Mouse (Mus musculus): ENCODE results near the gene Sec16a.

Gene Sec16a

DNA sequence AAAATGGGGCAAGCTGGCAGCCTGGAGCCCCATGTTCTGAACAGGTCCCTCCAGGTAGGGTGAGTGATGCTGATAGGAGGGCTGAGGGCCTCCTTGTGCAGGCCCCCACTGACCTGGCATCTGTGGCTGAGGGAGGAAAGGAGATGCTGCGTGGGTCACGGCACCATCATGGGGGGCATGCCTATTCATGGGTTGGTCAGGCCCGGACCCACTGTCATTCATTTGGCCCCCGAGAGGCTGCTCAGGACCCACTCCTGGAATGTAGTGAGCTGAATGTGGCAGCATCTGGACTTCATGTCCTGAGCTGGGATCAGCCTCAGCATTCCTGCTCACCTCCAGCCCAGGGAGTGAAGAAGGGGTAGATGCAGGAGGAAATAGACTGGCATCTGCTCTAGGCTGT is 3.8 kb downstream of the Sec16a start:
- no peak for DNase-seq (ENCODE audit: low spot score)

DNA sequence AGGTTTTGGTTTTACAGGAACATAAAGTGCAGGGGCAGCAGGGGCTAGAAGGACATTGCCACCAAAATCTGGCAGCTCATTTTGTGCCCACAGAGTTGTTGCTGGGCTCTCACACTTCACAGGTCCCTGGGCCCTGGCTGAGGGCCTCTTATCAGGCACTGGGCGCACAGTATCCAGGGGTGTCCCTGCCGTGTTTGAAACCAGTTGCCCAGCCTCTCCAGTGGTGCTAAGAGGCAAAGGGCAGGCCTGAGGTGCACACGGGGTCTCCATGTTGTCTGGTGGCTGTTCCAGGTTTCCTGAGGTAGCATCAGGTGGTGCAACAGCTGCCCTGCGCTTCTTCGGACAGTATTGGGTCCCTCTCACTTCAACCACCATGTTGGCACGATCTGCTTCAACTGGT is 5.3 kb downstream of the Sec16a start:
- DNase-seq (ENCODE audit: low spot score), result no peak

GRCm38 (mm10) chr2:26438373-26438772 is 6.6 kb downstream of the Sec16a start:
- no peak for DNase-seq (ENCODE audit: low spot score)

GRCm38 (mm10) chr2:26437221-26437620 is 7.8 kb downstream of the Sec16a start:
- DNase-seq (ENCODE audit: low spot score), result no peak

- no peak for DNase-seq (ENCODE audit: low spot score)
These were observed 10.0 kb downstream of the Sec16a start for GRCm38 (mm10) chr2:26434791-26435572.

- DNase-seq (ENCODE audit: low spot score), result no peak
These were observed 15.2 kb downstream of the Sec16a start for GRCm38 (mm10) chr2:26429851-26430250.

GRCm38 (mm10) chr2:26424541-26424940 is 20.5 kb downstream of the Sec16a start:
- DNase-seq (ENCODE audit: low spot score), result no peak

DNA sequence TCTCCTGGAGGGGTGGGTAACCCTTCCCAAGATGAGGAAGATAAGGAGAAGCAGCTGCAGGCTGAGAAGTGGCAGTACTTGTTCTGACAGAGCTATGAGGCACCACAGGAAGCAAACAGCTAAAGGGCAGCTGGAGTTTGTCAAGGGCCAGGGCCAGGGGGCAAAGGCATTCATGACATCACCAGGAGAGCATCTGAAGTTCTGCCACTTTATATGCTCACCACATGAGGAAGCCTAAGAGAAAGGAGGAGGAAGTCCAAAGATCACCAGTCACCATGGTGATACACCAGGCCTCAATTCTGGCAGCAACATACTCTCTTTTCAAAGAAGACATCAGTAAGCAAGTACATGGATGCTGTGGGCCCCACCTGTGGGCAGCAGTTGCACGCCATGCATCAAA is 21.9 kb downstream of the Sec16a start:
- DNase-seq (ENCODE audit: low spot score), result no peak

DNA sequence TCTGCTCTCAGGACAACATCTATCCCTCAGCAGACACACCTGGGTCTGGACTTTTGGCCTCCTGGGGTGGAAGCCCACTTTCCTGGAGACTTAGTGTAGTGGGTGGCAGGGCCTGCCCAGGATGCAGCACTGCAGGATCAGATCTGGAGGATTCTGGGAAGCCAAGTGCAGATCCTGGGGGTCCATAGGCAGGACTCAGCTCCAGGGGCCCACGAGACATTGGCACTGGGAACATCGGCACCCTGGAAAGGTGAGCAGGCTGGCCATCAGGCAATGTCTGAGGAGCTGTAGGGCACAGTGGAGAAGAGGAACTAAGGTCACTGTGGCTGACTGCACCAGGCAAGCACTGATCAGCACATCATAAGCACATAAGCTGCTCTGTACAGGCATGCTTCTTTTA is 23.0 kb downstream of the Sec16a start:
- DNase-seq (ENCODE audit: low spot score), result no peak

GRCm38 (mm10) chr2:26418120-26418519 is 26.9 kb downstream of the Sec16a start:
- no peak for DNase-seq (ENCODE audit: low spot score)

- DNase-seq (ENCODE audit: low spot score), result no peak
These were observed 27.9 kb downstream of the Sec16a start for GRCm38 (mm10) chr2:26417066-26417465.

- DNase-seq (ENCODE audit: low spot score), result peak; percentile 68
These were observed 34.0 kb downstream of the Sec16a start for GRCm38 (mm10) chr2:26410931-26411411.

DNA sequence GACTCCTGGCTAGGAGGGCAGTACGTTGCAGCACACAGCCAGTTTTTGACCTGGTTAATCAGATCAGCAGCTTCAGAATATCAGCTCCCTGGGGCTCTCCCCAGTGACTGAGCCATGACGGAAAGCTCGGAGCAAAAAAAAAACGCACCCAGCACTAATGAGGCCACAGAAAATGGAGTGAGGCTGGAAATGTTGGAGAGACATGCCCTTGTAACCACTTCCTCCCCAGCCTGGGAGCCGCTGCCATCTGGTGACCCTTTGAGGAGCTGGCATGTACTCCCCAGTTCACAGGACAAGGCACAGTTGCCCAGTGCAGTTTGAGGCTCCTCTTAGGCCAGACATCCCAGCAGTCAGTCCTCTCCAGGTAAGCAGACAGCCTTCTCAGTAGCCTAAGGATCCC is 34.9 kb downstream of the Sec16a start:
- no peak for DNase-seq (ENCODE audit: low spot score)

DNA sequence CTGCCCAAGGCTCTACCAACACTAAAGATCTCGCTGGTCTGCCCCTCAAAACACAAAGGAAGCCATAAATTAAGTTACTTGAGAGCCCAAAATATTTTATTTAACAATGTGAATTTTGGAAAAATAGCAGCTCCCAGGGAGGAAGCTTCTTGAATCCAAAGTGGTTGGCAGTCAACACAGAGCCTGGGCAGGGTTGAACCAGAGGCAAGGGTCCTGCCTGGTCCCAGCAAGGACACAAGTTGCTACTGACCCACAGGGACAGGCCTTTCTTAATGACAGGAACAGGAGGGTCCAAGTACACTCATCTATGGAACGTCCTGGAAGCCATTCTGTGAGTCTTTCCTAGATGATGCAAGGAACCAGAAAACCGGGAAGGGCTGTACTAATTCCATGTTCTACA is 35.7 kb downstream of the Sec16a start:
- DNase-seq (ENCODE audit: low spot score), result no peak

- DNase-seq (ENCODE audit: low spot score), result peak; percentile 91
These were observed 36.3 kb downstream of the Sec16a start, which contains the start of gene Inpp5e for GRCm38 (mm10) chr2:26408515-26409356. Gene Inpp5e (minus strand): TSS chr2:26409203.

DNA sequence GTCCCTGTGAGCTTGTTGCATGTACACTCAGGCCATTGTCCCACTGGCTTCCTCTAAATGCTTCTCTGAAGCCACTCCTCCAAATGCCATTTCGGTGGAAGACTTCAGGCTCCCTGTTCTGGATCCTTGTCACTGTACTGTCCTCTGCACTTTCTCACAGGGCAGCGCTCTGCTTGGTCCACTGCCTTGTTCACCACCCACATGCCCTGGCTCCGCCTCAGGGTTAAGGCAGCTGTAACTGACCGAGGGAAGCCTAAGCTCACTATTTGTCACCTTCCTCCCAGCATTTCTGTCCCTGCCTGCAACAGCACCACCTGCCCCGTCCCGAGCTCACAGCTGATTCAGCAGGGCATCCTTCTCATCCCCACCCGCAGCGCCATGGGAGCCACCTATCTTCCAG is 41.7 kb downstream of the Sec16a start:
- no peak for DNase-seq (ENCODE audit: low spot score)

- no peak for DNase-seq (ENCODE audit: low spot score)
These were observed 42.8 kb downstream of the Sec16a start for GRCm38 (mm10) chr2:26402265-26402664.

DNA sequence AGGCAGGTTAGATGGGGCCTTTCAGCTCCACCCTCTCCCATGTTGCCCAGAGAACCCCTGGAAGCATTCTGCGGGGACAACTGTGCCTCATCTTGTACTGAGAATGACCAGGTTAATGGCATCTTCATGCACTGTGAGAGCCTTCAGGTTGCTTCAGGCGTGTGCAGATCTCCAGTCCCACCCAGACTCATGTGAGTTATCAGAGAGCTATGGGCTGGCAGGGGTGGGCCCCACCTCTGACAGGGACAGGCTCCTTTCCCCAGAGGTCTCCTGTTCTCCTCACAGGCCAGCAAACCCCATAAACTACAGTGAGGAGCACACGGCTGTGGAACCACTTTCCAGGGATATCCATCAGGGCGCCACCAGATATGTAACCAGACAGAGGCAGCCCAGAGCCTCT is 44.0 kb downstream of the Sec16a start:
- no peak for DNase-seq (ENCODE audit: low spot score)

DNA sequence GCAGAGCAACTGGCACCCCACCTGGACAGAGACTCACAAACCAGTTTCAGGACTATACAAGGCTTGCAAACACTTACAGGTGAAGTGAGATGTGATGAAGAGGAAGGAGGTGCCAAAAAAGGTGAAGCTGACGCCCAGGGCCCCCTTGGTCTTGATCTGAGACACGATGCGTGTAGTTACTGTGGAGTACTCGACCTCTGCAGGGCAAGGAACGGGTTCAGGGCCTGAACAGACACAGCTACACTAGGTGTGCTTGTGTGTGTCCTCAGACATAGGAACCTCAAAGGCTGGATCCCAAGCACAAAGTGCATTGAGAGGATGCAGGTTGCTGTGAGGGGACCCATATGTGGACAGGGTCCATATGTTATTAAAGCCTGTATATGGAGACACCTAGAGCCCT is 44.7 kb downstream of the Sec16a start:
- DNase-seq (ENCODE audit: low spot score), result no peak

DNA sequence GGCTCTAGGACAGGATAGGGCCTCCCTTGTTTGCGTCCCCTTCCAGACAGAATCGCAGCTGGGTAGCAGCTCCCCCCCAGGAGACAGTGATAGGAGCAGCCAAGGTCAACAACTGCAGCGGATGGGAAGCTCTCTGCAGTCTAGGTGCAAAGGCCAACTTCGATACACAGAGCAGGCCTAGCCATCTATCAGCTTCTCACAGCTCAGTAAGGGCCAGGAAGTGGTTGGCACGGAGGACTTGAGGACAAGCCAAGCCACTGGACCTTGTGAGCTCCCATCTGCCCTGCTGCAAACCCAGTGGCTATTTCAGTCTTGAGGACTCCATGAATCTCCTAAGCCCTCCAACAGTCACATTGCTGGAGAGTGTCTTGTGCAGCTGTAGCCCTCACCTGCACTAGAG is 45.4 kb downstream of the Sec16a start:
- no peak for DNase-seq (ENCODE audit: low spot score)

DNA sequence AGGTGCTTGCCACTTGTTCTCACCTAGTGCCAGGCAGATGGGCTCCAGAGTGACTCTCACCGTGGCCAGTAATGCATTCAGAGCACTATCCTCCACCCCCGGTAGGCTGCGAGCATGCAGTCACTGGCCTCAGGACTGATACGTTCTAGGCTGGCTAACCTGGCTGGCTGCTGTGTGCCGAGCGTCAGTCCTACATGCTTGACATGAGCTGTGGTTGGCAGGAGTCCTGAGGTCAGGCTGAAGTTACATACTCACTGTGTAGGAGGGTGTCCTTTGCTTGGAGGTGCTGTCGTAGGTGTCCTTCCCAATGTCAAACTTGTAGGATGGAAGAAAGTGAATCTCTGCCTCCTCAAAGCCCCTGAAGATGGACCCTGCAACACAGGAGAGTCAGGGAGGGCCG is 46.0 kb downstream of the Sec16a start:
- DNase-seq (ENCODE audit: low spot score), result no peak

GRCm38 (mm10) chr2:26391617-26392016 is 53.4 kb downstream of the Sec16a start:
- no peak for DNase-seq (ENCODE audit: low spot score)

DNA sequence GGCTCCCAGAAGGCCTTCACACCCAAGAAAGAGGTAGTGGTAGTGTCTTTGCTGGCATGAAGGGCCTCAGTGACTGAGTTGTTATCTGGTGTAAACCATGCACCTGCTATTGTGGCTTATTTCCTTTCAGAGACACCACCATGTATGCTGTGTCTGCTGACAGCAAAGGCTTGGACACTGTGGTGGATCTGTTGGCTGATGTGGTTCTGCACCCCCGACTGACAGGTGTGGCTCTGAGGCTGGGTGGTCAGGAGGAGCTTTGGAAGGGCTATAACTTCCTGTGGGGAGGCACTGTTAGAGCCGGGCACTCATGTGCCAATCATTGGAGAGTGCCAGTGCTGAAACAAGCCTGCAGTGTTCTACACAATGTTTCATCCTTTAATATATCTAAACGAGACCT is 54.1 kb downstream of the Sec16a start:
- DNase-seq (ENCODE audit: low spot score), result no peak
